ENCODE assay signal across 8 mouse cellular contexts in the genomic region with DNA sequence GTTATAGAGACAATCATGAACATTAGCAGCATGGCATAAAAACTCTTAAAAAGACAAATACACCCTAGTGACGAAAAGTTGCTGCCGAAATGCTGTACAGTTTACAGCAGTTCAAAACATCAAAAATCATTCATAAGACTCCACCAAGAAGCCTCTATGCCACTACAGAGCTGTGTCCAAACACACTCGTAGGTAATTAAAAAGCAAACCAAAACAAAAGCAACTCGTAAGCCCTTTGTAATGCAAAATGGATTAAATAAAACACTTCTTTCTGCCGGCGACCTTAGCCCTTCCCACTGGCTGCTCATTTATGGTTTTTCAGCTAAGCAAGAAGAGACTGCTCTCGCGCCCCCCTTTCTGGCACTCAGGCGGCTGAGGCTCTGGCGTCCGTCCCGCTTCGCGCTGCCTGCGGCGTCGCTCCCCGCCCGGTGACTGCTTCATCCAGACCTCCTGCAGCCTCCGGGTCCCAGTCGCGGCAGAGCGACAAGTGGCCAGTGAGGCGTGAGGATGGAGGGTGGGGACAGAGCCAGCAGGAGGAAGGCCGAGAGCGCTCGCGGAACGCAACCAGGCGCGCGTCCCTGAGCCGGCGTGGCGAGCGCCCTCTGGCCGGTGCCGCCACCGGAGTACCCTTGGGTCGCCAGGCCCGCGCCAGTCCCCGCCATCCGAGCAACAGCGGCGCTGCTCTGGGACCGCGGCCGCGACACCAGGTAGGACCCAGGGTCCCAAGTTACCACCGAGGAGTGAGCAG. TPM values are rescaled to one million over a fixed set of nuclear protein-coding genes. Genes with fewer than 3 reads are reported as not detected.
DNase-seq lines count a peak whose midpoint lies in the region; ATAC-seq lines count a peak whose summit lies in the region.

Prkcq (plus strand) TSS at position 355 of the 748 bp plus-strand sequence.

- no peak within 1 kb of the TSS for H3K27ac ChIP-seq in hindbrain, embryonic 14.5 days
- no peak within 1 kb of the TSS for H3K27ac ChIP-seq in macrophage

- H3K9me3 ChIP-seq in hindbrain, embryonic 14.5 days (ENCODE audit: control insufficient read depth, low read length): no peaks in the 10 kb centered on the region

- peaks cover 7% of the 10 kb centered on the region; the same call in 1 of the 2 replicates for H3K27me3 ChIP-seq in hindbrain, embryonic 14.5 days (ENCODE audit: control insufficient read depth, insufficient read depth, low read length)

- WGBS in hindbrain, embryonic 14.5 days: 2% methylated on average over 51 of the region's 51 CpGs
- WGBS in macrophage (ENCODE audit: missing documents): 2% methylated on average over 51 of the region's 51 CpGs

- peaks cover 15% of the 10 kb centered on the region; the same call in 1 of the 2 replicates for H3K4me1 ChIP-seq in hindbrain, embryonic 14.5 days (replicated peaks; ENCODE audit: control insufficient read depth, insufficient read depth, low read length)

- H3K36me3 ChIP-seq in hindbrain, embryonic 14.5 days (replicated peaks; ENCODE audit: control insufficient read depth, insufficient read depth): no peaks in the 10 kb centered on the region
- no peaks in the 10 kb centered on the region for H3K36me3 ChIP-seq in macrophage (ENCODE audit: inconsistent target)

- peak within 1 kb of the TSS; percentile 47 for H3K4me3 ChIP-seq in hindbrain, embryonic 14.5 days (replicated peaks; ENCODE audit: low read length)
- peak within 1 kb of the TSS; percentile 2; the same call in 1 of the 2 replicates for H3K4me3 ChIP-seq in macrophage (ENCODE audit: inconsistent target)

- DNase-seq in WW6 (ENCODE audit: low read depth, low spot score): peak; percentile 20
- DNase-seq in cerebellum, postnatal 14 days: peak; percentile 70 to 81
- peak; percentile 72 for DNase-seq in gastrocnemius, adult 18-20 months (ENCODE audit: low spot score)
- DNase-seq in hindbrain, embryonic 14.5 days (ENCODE audit: low spot score): peak; percentile 49
- peak; percentile 28 for DNase-seq in left cerebral cortex, adult 11 months (ENCODE audit: low spot score)
- peak; percentile 43 for DNase-seq in right cerebral cortex, adult 18-20 months
- peak; percentile 42 for DNase-seq in urinary bladder, postnatal 25 days (ENCODE audit: low spot score)

- peak within 1 kb of the TSS; percentile 57 for H3K9ac ChIP-seq in hindbrain, embryonic 14.5 days

- no peaks in the 10 kb centered on the region for H3K79me2 ChIP-seq in macrophage (ENCODE audit: inconsistent target)

- H3K4me2 ChIP-seq in hindbrain, embryonic 14.5 days (replicated peaks): peak within 1 kb of the TSS; percentile 80

- peak; percentile 88 for ATAC-seq in hindbrain, embryonic 14.5 days (ENCODE audit: low FRiP score)

RNA-seq across cellular contexts. Expression of gene Prkcq, which starts in this region (rescaled TPM):
- total RNA-seq in gastrocnemius, adult 18-20 months (2021): 10 to 100 TPM; 83.8 to 90.7 TPM
- polyA plus RNA-seq in hindbrain, embryonic 14.5 days (2014; fragmentation: Nextera tagmentation; extraction: Ambion mirVana): 23.6 and 26.8 TPM in 2 replicates
- total RNA-seq in macrophage (2018; cell fraction: chromatin; rRNA removed): 1 to 10 TPM in 1 of 26 experiments, under 1 TPM in 8, not detected in 17; 0.16 to 1.3 (median 0.40) TPM
- under 1 TPM in 23 of 26 experiments, not detected in 3; 0.03 to 0.22 (median 0.09) TPM for total RNA-seq in macrophage (2018; cell fraction: cytosol; rRNA removed)
- total RNA-seq in macrophage (2018; cell fraction: nucleus; rRNA removed): under 1 TPM in 15 of 26 experiments, not detected in 11; 0.13 to 0.65 (median 0.22) TPM
- 0.09 to 0.27 TPM (median 0.14 TPM) in 3 replicates for polyA plus RNA-seq in macrophage (2018)

Comparison
In these comparisons a context has a peak if more than half of its experiments do, and no peak if none do; other contexts are left out.
1. RNA of gene Prkcq (polyA plus RNA-seq): 23.6 to 26.8 TPM in hindbrain, embryonic 14.5 days; 0.09 to 0.27 TPM in macrophage; every median in the first group is over 10 times any median in the second.
2. DNase-seq: peak in every context shown above with its lines; median percentile 76 in cerebellum, postnatal 14 days; 72 in gastrocnemius, adult 18-20 months; 49 in hindbrain, embryonic 14.5 days; 43 in right cerebral cortex, adult 18-20 months; 42 in urinary bladder, postnatal 25 days; 28 in left cerebral cortex, adult 11 months; 20 in WW6.